Mouse (Mus musculus) stomach, embryonic 16.5 days (tissue): ENCODE data around the gene Olfm2. TPM values are rescaled to one million over a fixed set of nuclear protein-coding genes. Genes with fewer than 3 reads are reported as not detected.

Experiments
- ATAC-seq: fragments of 200-750 bp; cut with Nextera tagmentation; 2 replicates; pipeline ENCODE4 v1.8.0; 2017; ENCODE audit warnings: moderate number of reproducible peaks, moderate TSS enrichment; ENCODE audit not compliant: insufficient read depth, low FRiP score
- H3K27ac ChIP-seq: fragments of 300-500 bp; sonication (generic); 2 replicates; pipeline ENCODE4 v1.5.1; 2014; ENCODE audit warnings: low read length
- H3K27me3 ChIP-seq: fragments of 300-500 bp; sonication (generic); 2 replicates; pipeline ENCODE4 v1.6.1; 2014; ENCODE audit warnings: low read length, control low read depth, mixed read lengths; ENCODE audit not compliant: control insufficient read depth, insufficient read depth
- H3K36me3 ChIP-seq: fragments of 300-500 bp; sonication (generic); 2 replicates; pipeline ENCODE4 v1.6.1; 2014; ENCODE audit warnings: low read length; ENCODE audit not compliant: control insufficient read depth, insufficient read depth
- H3K4me1 ChIP-seq: fragments of 300-500 bp; sonication (generic); 2 replicates; pipeline ENCODE4 v1.6.1; 2014; ENCODE audit warnings: low read length, control low read depth, mixed read lengths; ENCODE audit not compliant: control insufficient read depth, insufficient read depth
- H3K4me2 ChIP-seq: fragments of 300-500 bp; sonication (generic); 2 replicates; pipeline ENCODE4 v1.6.1; 2014; ENCODE audit warnings: low read depth, low read length, mixed read lengths
- H3K4me3 ChIP-seq: fragments of 300-500 bp; sonication (generic); replicated peaks from 2 replicates; pipeline ENCODE4 v1.5.1; 2014; ENCODE audit warnings: mild to moderate bottlenecking, low read length
- H3K9ac ChIP-seq: fragments of 300-500 bp; sonication (generic); 2 replicates; pipeline ENCODE4 v1.6.1; 2014; ENCODE audit warnings: low read length
- H3K9me3 ChIP-seq: fragments of 300-500 bp; sonication (generic); replicated peaks from 2 replicates; pipeline ENCODE4 v1.6.1; 2016; ENCODE audit warnings: low read length, control low read depth; ENCODE audit not compliant: control insufficient read depth
- WGBS: fragments of 180-500 bp; shearing (Covaris S2); extraction: QIAGEN DNeasy Blood & Tissue Kit; methylation state at CpG from one replicate; pipeline ENCODE4 v1.1.7; 2014; 5-methylcytosine and 5-hydroxymethylcytosine counted together
- polyA plus RNA-seq: library from polyadenylated mRNA; unstranded; fragments of >200 nt; fragmentation: Nextera tagmentation; extraction: Ambion mirVana; gene quantifications from 2 replicates; pipeline ENCODE4 v1.2.1, GENCODE M21; 2015

Olfm2 gene
- 7.4 and 8.3 TPM in 2 replicates for polyA plus RNA-seq

DNA sequence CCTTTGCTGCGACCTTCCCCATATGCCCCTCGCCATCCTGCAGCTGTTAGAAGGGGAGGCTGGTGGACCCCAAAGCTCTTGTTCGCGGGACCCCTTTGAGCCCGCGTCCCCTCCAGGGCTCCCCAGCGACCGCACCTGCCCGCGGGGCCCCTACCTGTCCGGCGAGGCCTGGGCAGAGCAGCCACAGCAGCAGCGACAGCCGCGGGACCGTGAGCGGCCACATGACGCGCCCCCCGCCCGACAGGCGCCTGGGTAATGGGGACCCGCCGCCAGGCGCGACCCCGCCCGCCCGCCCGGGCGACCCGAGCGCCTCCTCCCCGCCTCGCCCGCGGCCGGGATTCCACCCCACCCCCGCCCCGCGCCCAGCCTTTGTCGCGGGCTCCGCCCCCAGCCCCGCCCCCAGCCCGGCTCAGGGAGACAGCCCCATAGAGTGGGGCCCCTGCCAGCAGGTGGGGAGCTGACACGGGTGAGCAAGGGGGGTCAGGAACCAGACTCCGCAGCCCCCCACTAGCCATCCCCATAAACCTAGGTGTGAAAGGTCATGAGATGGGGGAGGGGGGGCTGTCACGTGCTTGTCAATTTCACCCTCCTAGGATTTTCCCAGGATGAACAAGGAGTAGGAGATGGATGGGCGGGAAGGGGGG, at the start of gene Olfm2:
TSS of gene Olfm2 (minus strand) at position 333 of the 644 bp plus-strand sequence.
- Histone ChIP-seq H3K9me3 (no peaks in the 10 kb centered on the region), H3K36me3 (no peaks in the 10 kb centered on the region), H3K4me2 (peak within 1 kb of the TSS; percentile 83), H3K9ac (peak within 1 kb of the TSS; percentile 65), H3K27me3 (peaks cover 49% of the 10 kb centered on the region), H3K4me1 (peaks cover 4% of the 10 kb centered on the region; the same call in 1 of the 2 replicates), H3K27ac (no peak within 1 kb of the TSS), H3K4me3 (peak within 1 kb of the TSS; percentile 52)
- 0% methylated on average over 30 of the region's 50 CpGs for WGBS
- ATAC-seq: peak; percentile 43

DNA sequence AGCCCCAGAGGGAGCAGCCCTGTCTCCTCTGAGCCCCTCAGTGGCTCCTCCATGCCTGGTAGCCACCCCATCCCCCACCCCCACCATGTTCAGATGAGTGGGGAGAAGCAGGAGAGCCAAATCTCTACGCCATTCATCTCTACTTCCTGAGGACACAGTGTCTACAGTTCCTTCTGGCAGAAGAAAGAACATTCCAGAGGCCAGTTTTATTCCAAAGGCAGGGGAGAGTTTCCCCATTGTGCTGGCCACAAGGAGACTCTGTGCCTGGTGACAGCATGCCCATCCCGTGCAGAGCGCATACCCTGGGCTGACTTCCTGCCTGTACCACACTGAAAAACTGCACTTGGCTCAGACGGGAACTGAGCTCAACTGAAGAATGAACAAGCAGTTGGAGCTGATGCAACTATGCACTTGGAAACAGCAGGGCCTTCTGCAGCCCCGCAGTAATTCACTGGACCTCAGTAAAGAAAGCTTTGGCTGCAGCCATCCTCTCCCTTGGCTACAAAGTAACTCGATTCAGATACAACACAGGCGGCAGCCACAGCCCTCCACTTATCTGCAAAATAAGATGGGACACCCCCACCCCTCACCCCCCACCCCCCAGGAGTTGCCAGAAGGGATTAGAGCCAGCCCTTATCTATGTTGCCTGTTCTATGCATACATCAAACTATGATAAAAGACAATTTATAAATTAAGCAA, 48.1 kb upstream of the Olfm2 start:
- Histone ChIP-seq H3K27me3 (no peaks in the 10 kb centered on the region), H3K27ac (peak overlapping the region; percentile 66), H3K4me2 (no peak overlapping the region), H3K4me1 (peaks cover 10% of the 10 kb centered on the region), H3K9ac (0 out of 2 replicates have a peak overlapping the region, but pooled peaks have one; percentile 4), H3K36me3 (no peaks in the 10 kb centered on the region), H3K9me3 (no peaks in the 10 kb centered on the region), H3K4me3 (no peak overlapping the region)
- WGBS: 24% methylated on average over 7 of the region's 7 CpGs
- peak; percentile 77 for ATAC-seq

- no peaks in the 10 kb centered on the region for H3K9me3 ChIP-seq
- H3K27me3 ChIP-seq: no peaks in the 10 kb centered on the region
- peaks cover 10% of the 10 kb centered on the region for H3K4me1 ChIP-seq
- WGBS: 52% methylated on average over 3 of the region's 3 CpGs
- H3K9ac ChIP-seq: no peak overlapping the region
- H3K36me3 ChIP-seq: no peaks in the 10 kb centered on the region
- H3K4me2 ChIP-seq: no peak overlapping the region
- H3K4me3 ChIP-seq: no peak overlapping the region
- ATAC-seq: no peak
- H3K27ac ChIP-seq: no peak overlapping the region
These were observed 44.2 kb upstream of the Olfm2 start for GRCm38 (mm10) chr9:20790345-20790744.

DNA sequence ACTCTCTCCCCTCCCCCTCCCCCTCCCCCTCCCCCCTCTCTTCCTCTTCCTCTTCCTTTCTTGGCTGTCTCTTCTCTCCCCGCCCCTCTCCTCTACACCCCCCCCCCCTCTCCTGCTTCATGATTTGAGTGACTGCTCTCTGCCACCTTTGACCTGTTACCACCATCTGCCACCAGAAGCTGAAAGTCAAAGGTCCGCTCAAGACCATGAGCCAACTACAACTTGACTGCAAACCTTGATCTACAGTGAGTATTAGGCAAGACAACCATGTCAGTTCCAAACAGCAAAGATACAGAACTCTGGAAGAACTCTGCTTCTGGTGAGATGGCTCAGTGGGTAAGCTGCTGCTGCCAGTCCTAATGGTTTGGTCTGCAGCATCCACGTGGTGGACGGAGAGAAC, 43.5 kb upstream of the Olfm2 start:
- H3K36me3 ChIP-seq: no peaks in the 10 kb centered on the region
- no peak overlapping the region for H3K4me2 ChIP-seq
- no peaks in the 10 kb centered on the region for H3K27me3 ChIP-seq
- H3K27ac ChIP-seq: no peak overlapping the region
- no peak overlapping the region for H3K9ac ChIP-seq
- H3K4me1 ChIP-seq: peaks cover 10% of the 10 kb centered on the region
- no peaks in the 10 kb centered on the region for H3K9me3 ChIP-seq
- no peak for ATAC-seq
- H3K4me3 ChIP-seq: no peak overlapping the region
- 73% methylated on average over 3 of the region's 4 CpGs for WGBS

GRCm38 (mm10) chr9:20787992-20788391, 41.8 kb upstream of the Olfm2 start:
- H3K27me3 ChIP-seq: no peaks in the 10 kb centered on the region

GRCm38 (mm10) chr9:20785055-20785454, 38.9 kb upstream of the Olfm2 start:
- Histone ChIP-seq H3K4me1 (no peaks in the 10 kb centered on the region; the same call in none of the 2 replicates), H3K4me3 (no peak overlapping the region), H3K4me2 (no peak overlapping the region), H3K27ac (no peak overlapping the region), H3K36me3 (no peaks in the 10 kb centered on the region), H3K27me3 (no peaks in the 10 kb centered on the region), H3K9ac (no peak overlapping the region), H3K9me3 (0 out of 2 replicates have a peak, but pooled peaks cover 2% of the 10 kb centered on the region)
- no peak for ATAC-seq
- WGBS: 50% methylated on average over 6 of the region's 6 CpGs

More at GRCm38 (mm10) chr9:20787992-20788391, 41.8 kb upstream of the Olfm2 start:
- Histone ChIP-seq H3K36me3 (no peaks in the 10 kb centered on the region), H3K27ac (no peak overlapping the region), H3K4me2 (no peak overlapping the region), H3K9ac (no peak overlapping the region), H3K9me3 (no peaks in the 10 kb centered on the region), H3K4me3 (no peak overlapping the region), H3K4me1 (no peaks in the 10 kb centered on the region; the same call in none of the 2 replicates)
- 72% methylated on average over 8 of the region's 8 CpGs for WGBS
- no peak for ATAC-seq

DNA sequence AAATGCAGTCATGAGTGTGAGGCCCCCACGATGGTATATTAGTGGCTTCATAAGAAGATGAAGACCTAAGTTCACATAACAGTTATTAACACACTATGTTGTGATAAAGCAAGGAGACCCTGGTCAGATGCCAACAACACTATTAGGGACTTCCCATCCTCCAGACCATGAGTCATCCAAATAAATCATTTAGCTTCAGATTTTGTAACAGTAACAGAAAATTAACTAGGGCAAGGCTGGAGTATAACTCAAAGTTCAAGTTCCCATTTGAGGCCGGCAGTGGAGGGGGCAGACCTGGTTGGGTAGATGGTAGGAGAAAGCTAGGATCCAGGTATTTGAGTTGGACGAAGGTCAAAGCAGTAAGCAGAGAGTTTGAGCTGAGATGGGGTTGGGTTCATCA, 35.1 kb upstream of the Olfm2 start:
- ATAC-seq: no peak
- Histone ChIP-seq H3K27ac (no peak overlapping the region), H3K36me3 (no peaks in the 10 kb centered on the region), H3K9ac (no peak overlapping the region), H3K27me3 (no peaks in the 10 kb centered on the region), H3K4me2 (no peak overlapping the region), H3K9me3 (0 out of 2 replicates have a peak, but pooled peaks cover 2% of the 10 kb centered on the region), H3K4me1 (no peaks in the 10 kb centered on the region; the same call in 1 of the 2 replicates), H3K4me3 (no peak overlapping the region)
- WGBS: 75% methylated on average over 3 of the region's 3 CpGs

- Histone ChIP-seq H3K27ac (no peak overlapping the region), H3K27me3 (no peaks in the 10 kb centered on the region), H3K36me3 (no peaks in the 10 kb centered on the region), H3K4me1 (no peaks in the 10 kb centered on the region), H3K9me3 (no peaks in the 10 kb centered on the region), H3K4me2 (no peak overlapping the region), H3K4me3 (no peak overlapping the region), H3K9ac (no peak overlapping the region)
- WGBS: 91% methylated on average over 2 of the region's 2 CpGs
- ATAC-seq: no peak
These were observed 19.1 kb upstream of the Olfm2 start for GRCm38 (mm10) chr9:20765274-20765673.

DNA sequence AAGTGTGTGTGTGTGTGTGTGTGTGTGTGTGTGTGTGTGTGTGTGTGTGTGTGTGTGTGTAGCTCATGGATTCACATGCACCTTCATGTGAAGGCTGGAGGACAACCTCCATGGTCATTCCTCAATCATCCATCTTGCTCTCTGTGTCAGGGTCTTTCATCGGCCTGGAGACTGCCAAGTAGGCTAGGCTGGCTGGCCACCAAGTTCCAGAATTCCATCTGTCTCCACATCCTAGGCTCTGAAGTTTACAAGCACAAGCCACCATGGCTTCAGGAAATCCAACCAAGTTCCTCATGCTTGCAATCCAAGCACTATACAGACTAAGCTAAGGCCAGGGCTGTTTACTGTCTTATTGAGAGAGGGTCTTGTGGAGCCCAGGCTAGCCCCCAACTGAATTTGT, 16.9 kb upstream of the Olfm2 start:
- Histone ChIP-seq H3K27ac (no peak overlapping the region), H3K4me1 (no peaks in the 10 kb centered on the region), H3K4me2 (no peak overlapping the region), H3K4me3 (no peak overlapping the region), H3K9ac (no peak overlapping the region), H3K36me3 (no peaks in the 10 kb centered on the region), H3K27me3 (no peaks in the 10 kb centered on the region), H3K9me3 (no peaks in the 10 kb centered on the region)
- ATAC-seq: no peak
- WGBS: 68% methylated on average over 1 of the region's 1 CpGs
